Mouse (Mus musculus) cerebellum, adult 2 months (tissue): ENCODE results near the gene Hspe1.

ENCODE experiments used
- CTCF ChIP-seq: fragments of 200-500 bp; IDR thresholded peaks from 2 replicates; pipeline ENCODE4 v1.5.1; 2011; ENCODE audit warnings: low read depth, mild to moderate bottlenecking, control low read depth, low read length, moderate library complexity, borderline replicate concordance; ENCODE audit not compliant: insufficient read depth
- POLR2A ChIP-seq: fragments of 200-500 bp; IDR thresholded peaks from 2 replicates; pipeline ENCODE4 v1.6.1; 2011; ENCODE audit warnings: low read length, control low read depth, borderline replicate concordance; ENCODE audit not compliant: insufficient read depth

GRCm38 (mm10) chr1:55082106-55082505 is 5.8 kb upstream of the Hspe1 start:
- TF ChIP-seq CTCF (no peak), POLR2A (no peak)
